Mouse (Mus musculus): ENCODE results near the gene Ifit2.
"Not testable (repeated sequence)": the region's sequence is repeated elsewhere in the genome, so short reads cannot be mapped to it uniquely, and the experiment has no call there.

The Ifit2 gene

GRCm38 (mm10) chr19:34599250-34599649 lies 48.8 kb downstream of the Ifit2 start:
- DNase-seq, result not testable (repeated sequence)

- not testable (repeated sequence) for DNase-seq
Observed at GRCm38 (mm10) chr19:34601888-34602287, 51.4 kb downstream of the Ifit2 start, which contains the start of gene Ifit1bl1. TSS of gene Ifit1bl1 (minus strand) at chr19:34601956.

GRCm38 (mm10) chr19:34605472-34605871 lies 55.0 kb downstream of the Ifit2 start:
- DNase-seq, result no peak

DNA sequence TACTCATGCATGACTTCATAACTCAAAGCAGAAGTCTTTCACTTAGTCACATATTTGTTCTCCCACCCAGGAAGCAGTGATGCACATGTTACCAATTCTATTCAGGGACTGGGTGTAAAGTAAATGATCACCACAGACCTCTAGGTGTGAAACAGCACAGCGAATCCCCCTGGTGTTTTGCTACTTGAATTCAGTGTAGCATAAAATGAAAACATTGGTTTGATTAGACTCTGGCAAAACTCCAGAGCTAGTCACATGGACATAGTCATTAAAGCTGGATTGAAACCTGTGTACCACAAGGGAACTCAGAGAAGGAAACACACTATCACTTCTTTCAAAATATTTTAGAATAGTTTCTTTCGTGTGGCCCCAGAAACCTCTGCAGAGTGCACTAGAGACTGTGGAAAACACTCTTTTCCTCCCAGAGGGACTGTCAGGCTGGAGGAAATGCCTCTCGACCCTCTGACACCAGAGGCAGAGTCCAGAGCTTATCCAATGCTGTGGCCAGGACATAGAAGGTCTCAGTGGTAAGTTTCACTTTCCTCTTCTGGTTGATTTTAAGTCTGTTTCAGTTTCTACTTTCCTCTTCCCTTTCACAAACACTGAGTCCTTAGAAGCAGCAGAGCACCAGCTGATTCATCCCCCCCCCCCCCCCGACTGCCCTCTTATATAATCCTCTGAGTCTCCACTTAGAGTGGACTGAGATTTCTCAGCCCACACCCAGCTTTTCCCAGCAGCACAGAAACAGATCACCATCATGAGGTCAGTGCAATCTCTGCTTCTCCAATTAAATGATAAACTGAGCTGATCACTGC lies 57.0 kb downstream of the Ifit2 start, which contains the start of gene Ifit3b:
Ifit3b (plus strand) TSS at position 734 of the 815 bp plus-strand sequence.
- peak; percentile 35 for DNase-seq

- DNase-seq, result not testable (repeated sequence)
Observed at GRCm38 (mm10) chr19:34610118-34610517, 59.6 kb downstream of the Ifit2 start.

DNA sequence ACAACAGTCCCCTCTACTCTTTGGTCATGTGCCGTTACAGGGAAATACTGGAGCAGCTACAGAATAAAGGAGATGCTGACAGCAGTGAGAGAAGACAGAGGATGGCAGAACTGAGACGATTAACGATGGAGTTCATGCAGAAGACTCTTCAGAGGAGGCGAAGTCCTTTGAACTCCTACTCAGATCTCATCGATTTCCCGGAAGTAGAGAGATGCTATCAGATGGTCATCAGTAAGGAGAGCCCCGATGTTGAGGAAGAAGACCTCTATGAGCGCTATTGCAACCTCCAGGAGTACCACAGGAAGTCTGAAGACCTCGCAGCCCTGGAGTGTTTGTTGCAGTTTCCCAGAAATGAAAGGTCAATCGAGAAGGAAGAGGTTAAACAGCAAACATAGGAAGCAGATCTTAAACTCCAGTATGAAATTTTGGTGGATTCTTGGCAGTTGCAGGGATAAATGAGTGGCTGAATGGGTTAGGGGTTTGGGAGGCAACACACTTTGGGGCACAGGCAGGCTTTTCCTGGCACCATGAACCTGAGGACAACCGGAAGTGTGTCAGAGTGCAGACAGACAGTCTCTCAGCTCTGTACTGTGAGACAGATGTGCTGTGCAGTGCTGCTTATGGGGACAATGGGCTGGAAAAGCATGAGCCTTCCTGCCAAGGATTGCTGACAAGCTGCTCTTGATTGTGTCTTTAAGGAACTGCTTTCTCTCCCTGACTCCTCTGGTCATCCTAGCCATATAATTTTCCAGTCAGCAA lies 61.9 kb downstream of the Ifit2 start:
- DNase-seq, result not testable (repeated sequence)

DNA sequence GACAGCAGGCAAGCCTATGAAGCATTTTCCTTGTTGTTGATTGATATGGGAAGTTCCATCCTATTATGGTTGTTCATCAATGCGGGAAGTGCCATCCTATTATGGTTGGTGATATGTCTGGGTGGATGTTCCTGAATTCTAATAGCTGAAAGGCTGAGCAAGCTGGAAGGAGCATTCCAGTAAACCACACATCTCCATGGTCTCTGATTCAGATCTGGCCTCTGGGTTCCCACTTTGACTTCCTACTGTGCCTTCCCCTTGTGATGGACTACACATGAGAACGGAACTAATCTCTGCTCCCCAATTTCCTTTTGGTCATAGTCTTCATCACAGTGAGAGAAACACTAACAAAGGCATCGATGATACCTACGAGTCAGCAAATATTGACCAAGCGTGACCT lies 70.4 kb downstream of the Ifit2 start:
- DNase-seq, result no peak

GRCm38 (mm10) chr19:34623781-34624180 lies 73.3 kb downstream of the Ifit2 start:
- no peak for DNase-seq

DNA sequence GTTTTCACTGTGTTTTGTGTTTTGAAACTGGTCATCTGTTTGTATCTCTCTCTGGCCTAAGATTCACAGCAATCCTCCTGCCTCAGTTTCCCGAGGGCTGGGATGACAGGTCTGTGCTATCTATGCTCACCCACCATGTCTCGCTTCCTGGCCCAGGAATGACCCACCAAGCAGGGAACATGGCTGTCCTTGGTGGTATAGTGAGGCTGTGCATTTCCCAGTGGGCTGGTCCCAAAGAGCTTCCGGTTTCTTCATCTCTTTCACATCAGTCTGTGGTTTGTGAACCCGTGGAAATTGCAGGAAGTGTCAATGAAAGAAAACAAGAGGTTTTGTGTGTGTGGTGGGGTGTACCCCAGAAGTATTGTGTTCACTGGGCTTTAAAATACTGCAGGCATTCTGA lies 74.2 kb downstream of the Ifit2 start:
- DNase-seq, result no peak
